Mouse (Mus musculus): ENCODE measurements around the gene Hspa4l.

Hspa4l gene

GRCm38 (mm10) chr3:40744024-40744835 lies at the start of gene Hspa4l:
Gene Hspa4l (plus strand): TSS chr3:40744495.
- DNase-seq (ENCODE audit: low spot score in 2 of 2) = peak in 1 of 2 experiments; percentile 26

DNA sequence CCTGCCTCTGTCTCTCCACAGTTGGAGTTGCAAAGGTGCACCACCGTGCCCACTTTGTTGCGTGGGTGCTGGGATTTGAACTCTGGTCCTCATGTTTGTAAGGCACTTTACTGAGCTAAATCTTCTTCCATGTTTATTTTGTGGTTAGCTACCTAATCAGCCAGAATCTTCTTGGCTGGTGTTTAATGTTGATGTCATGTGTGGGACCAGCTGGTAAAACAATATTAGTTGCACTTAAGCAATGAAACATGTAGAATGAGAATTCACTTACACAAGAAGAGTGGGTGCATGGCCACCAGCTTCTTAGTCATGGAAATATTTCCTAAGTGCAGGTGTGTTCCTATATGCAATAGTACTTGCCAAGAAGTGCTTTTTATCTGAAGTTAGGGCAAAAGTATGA lies 49.1 kb upstream of the Hspa4l start:
- no peak for DNase-seq (ENCODE audit: low spot score in 2 of 2)

DNA sequence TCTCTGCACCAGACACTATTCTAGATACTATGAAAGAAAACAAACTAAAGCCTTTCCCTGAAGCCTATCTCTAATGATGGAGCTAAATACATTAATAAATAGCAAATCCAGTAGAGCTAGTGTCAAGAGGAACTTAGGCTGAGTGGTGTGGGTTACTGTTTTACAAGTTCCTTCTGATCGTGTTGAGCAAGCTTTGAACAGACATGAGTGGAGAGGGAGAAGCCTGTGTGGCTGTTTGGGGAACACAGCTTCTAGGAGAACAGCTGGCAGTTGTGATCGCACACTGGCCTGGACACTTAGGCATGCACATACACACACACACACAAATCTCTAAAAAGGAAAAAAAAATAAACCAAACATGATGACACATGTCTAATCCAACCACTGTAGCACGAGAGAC lies 45.5 kb upstream of the Hspa4l start:
- no peak for DNase-seq (ENCODE audit: low spot score in 2 of 2)

- DNase-seq (ENCODE audit: low spot score in 2 of 2) = no peak
Observed at GRCm38 (mm10) chr3:40704816-40705430, 39.4 kb upstream of the Hspa4l start.

DNA sequence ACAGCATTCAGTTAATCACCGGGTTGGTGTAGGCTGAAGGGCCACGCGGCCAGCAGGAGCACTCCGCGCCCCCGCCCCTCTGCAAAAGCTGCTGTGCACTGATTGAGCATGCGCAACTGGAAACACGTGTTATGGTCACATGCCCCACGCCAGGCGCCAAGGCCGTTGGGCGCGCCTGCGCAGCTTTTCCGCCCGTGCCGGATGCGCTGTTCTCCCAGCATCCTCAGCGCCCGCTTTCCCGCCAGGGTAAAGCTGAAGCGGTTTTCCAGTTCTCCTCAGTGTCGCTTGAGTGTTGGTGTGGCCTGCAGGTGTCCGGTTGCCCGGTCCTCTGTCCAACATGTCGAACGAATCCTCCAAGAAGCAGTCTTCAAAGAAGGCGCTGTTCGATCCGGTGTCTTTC lies 35.6 kb upstream of the Hspa4l start, which contains the start of gene Slc25a31:
Slc25a31 (plus strand) TSS at position 201 of the 400 bp plus-strand sequence.
- DNase-seq (ENCODE audit: low spot score in 2 of 2) = no peak

- DNase-seq (ENCODE audit: low spot score in 2 of 2) = no peak
Observed at GRCm38 (mm10) chr3:40716056-40716455, 28.2 kb upstream of the Hspa4l start.

DNA sequence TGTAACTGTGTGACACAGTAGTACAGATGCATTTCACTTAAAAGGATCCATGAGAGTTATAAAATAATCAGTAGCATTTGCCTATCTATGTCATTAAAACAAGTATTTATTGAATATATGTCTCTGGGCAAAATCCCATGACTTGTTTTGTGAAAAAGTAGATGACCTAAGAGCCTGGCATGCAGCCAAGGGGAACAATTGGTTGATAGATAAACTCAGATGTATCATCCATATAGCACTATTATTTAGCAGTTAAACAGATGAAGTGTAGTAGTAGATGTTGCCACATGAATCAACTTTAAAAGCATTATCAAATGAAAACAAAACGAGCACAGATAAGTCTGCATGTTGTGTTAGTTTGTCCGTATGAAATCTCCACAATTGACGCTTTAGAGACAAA lies 25.3 kb upstream of the Hspa4l start:
- no peak for DNase-seq (ENCODE audit: low spot score in 2 of 2)

DNA sequence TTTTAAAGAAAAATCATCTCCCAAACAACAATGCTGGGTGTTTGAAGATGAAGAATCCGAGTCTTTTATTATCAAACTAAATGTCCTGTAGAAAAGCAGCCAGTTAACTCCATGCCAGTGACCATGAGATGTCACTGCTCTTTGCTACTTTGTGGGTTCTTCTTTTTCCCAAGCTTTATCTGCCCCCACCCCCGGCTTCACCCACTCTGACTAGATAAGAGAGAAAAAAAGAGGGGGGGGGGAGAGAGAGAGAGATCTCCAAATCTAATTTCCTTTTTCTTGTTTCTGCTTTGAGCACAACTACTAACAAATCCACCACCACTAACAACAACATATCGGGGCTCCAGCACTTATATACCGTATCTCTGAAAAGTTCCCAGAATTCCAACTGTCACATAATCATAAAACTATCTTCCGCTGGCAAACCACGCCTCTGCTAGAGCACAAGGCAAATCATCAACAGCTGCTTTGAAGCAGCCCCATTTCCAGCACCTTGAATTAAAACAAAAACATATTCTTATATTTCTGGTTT lies 5.8 kb upstream of the Hspa4l start:
- no peak for DNase-seq (ENCODE audit: low spot score in 2 of 2)

- peak; percentile 93 to 95 for DNase-seq (ENCODE audit: low spot score in 2 of 2)
Observed at GRCm38 (mm10) chr3:40744836-40745660, 753 bp downstream of the Hspa4l start.

GRCm38 (mm10) chr3:40745661-40746547 lies 1.6 kb downstream of the Hspa4l start:
- no peak for DNase-seq (ENCODE audit: low spot score in 2 of 2)

- DNase-seq (ENCODE audit: low spot score in 2 of 2) = no peak
Observed at GRCm38 (mm10) chr3:40760746-40761145, 16.5 kb downstream of the Hspa4l start.

GRCm38 (mm10) chr3:40761312-40761711 lies 17.0 kb downstream of the Hspa4l start:
- DNase-seq (ENCODE audit: low spot score in 2 of 2) = no peak

DNA sequence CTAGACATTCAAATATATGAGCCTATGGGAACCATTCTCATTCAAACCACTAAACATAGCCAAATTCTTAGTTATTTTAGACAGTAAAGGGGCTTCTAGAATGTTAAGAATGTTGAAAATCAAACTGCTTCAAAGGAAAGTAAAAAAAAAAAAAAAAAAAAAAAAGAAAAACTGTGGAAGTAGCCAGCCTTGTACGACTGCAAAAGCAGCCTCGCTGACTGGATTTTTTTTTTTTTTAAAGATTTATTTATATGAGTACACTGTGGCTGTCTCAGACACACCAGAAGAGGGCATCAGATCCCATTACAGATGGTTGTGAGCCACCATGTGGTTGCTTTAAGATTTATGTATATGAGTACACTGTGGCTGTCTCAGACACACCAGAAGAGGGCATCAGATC lies 49.5 kb downstream of the Hspa4l start:
- DNase-seq (ENCODE audit: low spot score in 2 of 2) = no peak

- no peak for DNase-seq (ENCODE audit: low spot score in 2 of 2)
Observed at GRCm38 (mm10) chr3:40798054-40798453, 53.8 kb downstream of the Hspa4l start.

- peak; percentile 42 to 53 for DNase-seq (ENCODE audit: low spot score in 2 of 2)
Observed at GRCm38 (mm10) chr3:40798500-40798899, 54.2 kb downstream of the Hspa4l start.

- DNase-seq (ENCODE audit: low spot score in 2 of 2) = peak; percentile 98 to 99
Observed at GRCm38 (mm10) chr3:40799530-40800372, 55.5 kb downstream of the Hspa4l start, which contains the start of gene Plk4. Gene Plk4 (plus strand): TSS chr3:40800019.

GRCm38 (mm10) chr3:40800373-40800823 lies 56.1 kb downstream of the Hspa4l start:
- peak in 1 of 2 experiments; percentile 49 for DNase-seq (ENCODE audit: low spot score in 2 of 2)

- DNase-seq (ENCODE audit: low spot score in 2 of 2) = no peak
Observed at GRCm38 (mm10) chr3:40806871-40807270, 62.6 kb downstream of the Hspa4l start.

- DNase-seq (ENCODE audit: low spot score in 2 of 2) = no peak
Observed at GRCm38 (mm10) chr3:40808686-40809085, 64.4 kb downstream of the Hspa4l start.

DNA sequence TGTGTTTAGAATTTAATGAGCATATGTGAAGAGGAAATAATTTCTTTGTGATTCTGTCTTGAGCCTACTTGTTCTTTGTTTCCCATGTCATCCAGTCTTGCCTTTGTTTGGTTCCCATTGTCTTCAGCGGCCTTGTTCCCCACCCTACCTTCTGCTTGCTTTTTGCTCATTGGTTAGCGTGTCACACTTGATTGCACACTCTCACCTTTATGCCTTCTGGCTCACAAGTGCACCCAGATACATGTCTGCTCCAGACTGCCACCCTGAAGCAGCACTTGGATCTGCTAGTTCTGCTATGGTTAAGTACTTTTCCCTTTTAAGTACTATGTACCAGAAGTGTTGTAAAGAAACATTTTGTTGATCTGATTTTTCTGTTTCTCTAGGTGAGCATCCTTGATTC lies 65.6 kb downstream of the Hspa4l start:
- no peak for DNase-seq (ENCODE audit: low spot score in 2 of 2)
